Mouse (Mus musculus) liver, postnatal 0 days (tissue): ENCODE results near the gene Wdr1.

Experiments used
- CTCF ChIP-seq: sonication (generic); IDR thresholded peaks from 2 replicates; pipeline ENCODE4 v1.5.1; 2016; ENCODE audit warnings: antibody characterized with exemption, low read depth
- EP300 ChIP-seq: IDR thresholded peaks from 2 replicates; pipeline ENCODE4 v1.6.1; 2016; ENCODE audit warnings: antibody characterized with exemption, low read depth, mild to moderate bottlenecking

DNA sequence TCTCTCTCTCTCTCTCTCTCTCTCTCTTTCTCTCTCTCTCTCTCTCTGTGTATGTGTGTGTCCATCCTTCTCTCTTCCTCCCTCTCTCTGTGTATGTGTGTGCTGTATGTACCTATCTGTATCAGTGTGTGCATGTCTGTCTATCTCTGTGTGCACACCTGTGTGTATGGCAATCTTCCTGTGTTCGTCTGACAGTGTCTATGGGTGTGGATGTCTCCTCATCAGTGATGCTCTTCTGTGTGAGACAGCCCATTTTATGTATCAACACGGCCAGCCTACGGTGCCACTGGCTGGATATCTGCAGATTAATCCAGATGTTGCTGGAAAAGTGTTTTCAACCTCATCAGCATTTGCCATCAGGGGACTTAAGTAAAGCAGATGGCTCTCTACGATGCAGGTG, 75.8 kb downstream of the Wdr1 start:
- TF ChIP-seq EP300 (peak; percentile 49; the same call in 1 of the 2 replicates), CTCF (no peak)
